In genomic region chr9:50585145-50585818, GRCm38 (mm10) we compare ENCODE assay signal across 21 mouse cellular contexts. TPM values are rescaled to one million over a fixed set of nuclear protein-coding genes. Genes with fewer than 3 reads are reported as not detected.
"Had no signal": no experiment of that assay in that cellular context is flagged by ENCODE, and none has a peak within 500 bp of the region (broad histone marks: within the 10 kb centered on the region; RNA-seq: fewer than 3 reads in every experiment).

No protein-coding gene starts in this region.

- H3K36me3 ChIP-seq: hindbrain, embryonic 15.5 days; limb, embryonic 10.5 days; liver, embryonic 15.5 days; midbrain, embryonic 15.5 days; neural tube, embryonic 12.5 days had no signal

- H3K4me3 ChIP-seq: hindbrain, embryonic 15.5 days; left cerebral cortex, adult 2 months; limb, embryonic 10.5 days; liver, embryonic 15.5 days; midbrain, embryonic 15.5 days; neural tube, embryonic 12.5 days had no signal

- DNase-seq: lung, embryonic 14.5 days; lung, postnatal 10 days; lung, postnatal 4 days; right cerebral cortex, postnatal 14 days; thymus, postnatal 36 days had no signal

- H3K4me1 ChIP-seq: hindbrain, embryonic 15.5 days; limb, embryonic 10.5 days; midbrain, embryonic 15.5 days; neural tube, embryonic 12.5 days had no signal

- H3K4me2 ChIP-seq: hindbrain, embryonic 15.5 days; liver, embryonic 11.5 days; liver, embryonic 15.5 days; lung, embryonic 14.5 days; midbrain, embryonic 11.5 days; midbrain, embryonic 15.5 days; neural tube, embryonic 12.5 days had no signal

- ATAC-seq: inflammation-experienced regulatory T-cells, adult 6 months; midbrain, embryonic 15.5 days had no signal

- H3K9me3 ChIP-seq: hindbrain, embryonic 15.5 days; limb, embryonic 10.5 days; liver, embryonic 15.5 days; midbrain, embryonic 15.5 days; neural tube, embryonic 12.5 days had no signal

- H3K27ac ChIP-seq: hindbrain, embryonic 15.5 days; left cerebral cortex, adult 2 months; limb, embryonic 10.5 days; liver, embryonic 15.5 days; midbrain, embryonic 15.5 days; neural tube, embryonic 12.5 days had no signal

- H3K9ac ChIP-seq: hindbrain, embryonic 15.5 days; liver, embryonic 15.5 days; lung, embryonic 14.5 days; midbrain, embryonic 15.5 days; neural tube, embryonic 12.5 days had no signal

- H3K27me3 ChIP-seq: hindbrain, embryonic 15.5 days; liver, embryonic 15.5 days; midbrain, embryonic 15.5 days; neural tube, embryonic 12.5 days had no signal

RNA-seq across cellular contexts. Expression of gene Tex12, which starts 24.2 kb away (rescaled TPM):
- total RNA-seq: layer of hippocampus, postnatal 25 days; left cerebral cortex, adult 2 months; left cerebral cortex, postnatal 14 days; megakaryocyte, adult 5-6 weeks; monocyte, adult 5-6 weeks; neutrophil, adult 5-6 weeks had no signal
- polyA plus RNA-seq: inflammation-experienced regulatory T-cells, adult 6 months; limb, embryonic 10.5 days; limb, embryonic 14.5 days; liver, embryonic 11.5 days; liver, embryonic 15.5 days; lung, embryonic 14.5 days; thymus, postnatal 0 days had no signal
